Mouse (Mus musculus): ENCODE measurements around the gene Dsn1. TPM values are rescaled to one million over a fixed set of nuclear protein-coding genes. Genes with fewer than 3 reads are reported as not detected.

The Dsn1 gene
- polyA plus RNA-seq, 2 experiments from 2014 or later, result 16.0 to 17.1 TPM

- ATAC-seq, result no peak
Measured at GRCm38 (mm10) chr2:157019228-157019627, 12.3 kb upstream of the Dsn1 start.

GRCm38 (mm10) chr2:157016529-157017270, 9.7 kb upstream of the Dsn1 start:
- ATAC-seq, result no peak

- no peak for ATAC-seq
Measured at GRCm38 (mm10) chr2:157012341-157012740, 5.4 kb upstream of the Dsn1 start.

- ATAC-seq, result no peak
Measured at GRCm38 (mm10) chr2:157010634-157011310, 3.8 kb upstream of the Dsn1 start.

GRCm38 (mm10) chr2:157010121-157010520, 3.2 kb upstream of the Dsn1 start:
- ATAC-seq, result no peak

- ATAC-seq, result no peak
Measured at GRCm38 (mm10) chr2:157008509-157008908, 1.6 kb upstream of the Dsn1 start.

- ATAC-seq, result peak; percentile 32
Measured at GRCm38 (mm10) chr2:157007234-157007596, 261 bp upstream of the Dsn1 start.

- ATAC-seq, result no peak
Measured at GRCm38 (mm10) chr2:157002321-157002720, 4.6 kb downstream of the Dsn1 start.

- ATAC-seq, result no peak
Measured at GRCm38 (mm10) chr2:156998263-156998662, 8.7 kb downstream of the Dsn1 start.

- peak; percentile 42 for ATAC-seq
Measured at GRCm38 (mm10) chr2:156996576-156996975, 10.4 kb downstream of the Dsn1 start.

GRCm38 (mm10) chr2:156991470-156992319, 15.3 kb downstream of the Dsn1 start, which contains the start of gene Ndrg3:
TSS of gene Ndrg3 (minus strand) at chr2:156992056.
- ATAC-seq, result peak; percentile 92

GRCm38 (mm10) chr2:156990727-156991431, 16.1 kb downstream of the Dsn1 start:
- no peak for ATAC-seq

- no peak for ATAC-seq
Measured at GRCm38 (mm10) chr2:156987316-156987715, 19.6 kb downstream of the Dsn1 start.

GRCm38 (mm10) chr2:156982864-156983263, 24.1 kb downstream of the Dsn1 start:
- no peak for ATAC-seq

GRCm38 (mm10) chr2:156981291-156981690, 25.7 kb downstream of the Dsn1 start:
- no peak for ATAC-seq

GRCm38 (mm10) chr2:156980059-156980458, 26.9 kb downstream of the Dsn1 start:
- ATAC-seq, result no peak

- ATAC-seq, result no peak
Measured at GRCm38 (mm10) chr2:156976711-156977110, 30.2 kb downstream of the Dsn1 start.

GRCm38 (mm10) chr2:156974967-156975366, 32.0 kb downstream of the Dsn1 start:
- ATAC-seq, result no peak

- no peak for ATAC-seq
Measured at GRCm38 (mm10) chr2:156973316-156974100, 33.4 kb downstream of the Dsn1 start.

GRCm38 (mm10) chr2:156970253-156970652, 36.7 kb downstream of the Dsn1 start:
- ATAC-seq, result peak; percentile 34

GRCm38 (mm10) chr2:156968501-156968900, 38.5 kb downstream of the Dsn1 start:
- no peak for ATAC-seq

GRCm38 (mm10) chr2:156967388-156967787, 39.6 kb downstream of the Dsn1 start:
- peak; percentile 67 for ATAC-seq
